Mouse (Mus musculus) thymus, adult 18-20 months (tissue): ENCODE results near the gene Slc9a6.

ENCODE experiments used
- DNase-seq, 2 experiments: peaks; one replicate each; pipeline ENCODE4 v3.0.0; 2022; ENCODE audit warnings: mixed read lengths in 2 of 2

The Slc9a6 gene

GRCm38 (mm10) chrX:56667296-56667695 is 57.7 kb downstream of the Slc9a6 start:
- DNase-seq: no peak

GRCm38 (mm10) chrX:56668051-56668450 is 58.5 kb downstream of the Slc9a6 start:
- DNase-seq: no peak

GRCm38 (mm10) chrX:56668501-56668900 is 58.9 kb downstream of the Slc9a6 start:
- no peak for DNase-seq

- no peak for DNase-seq
These were observed 66.0 kb downstream of the Slc9a6 start for GRCm38 (mm10) chrX:56675556-56675955.

- DNase-seq: no peak
These were observed 68.2 kb downstream of the Slc9a6 start for GRCm38 (mm10) chrX:56677736-56678135.

GRCm38 (mm10) chrX:56679066-56679465 is 69.5 kb downstream of the Slc9a6 start:
- no peak for DNase-seq

GRCm38 (mm10) chrX:56682156-56682720 is 72.7 kb downstream of the Slc9a6 start:
- DNase-seq: no peak

GRCm38 (mm10) chrX:56683521-56683920 is 74.0 kb downstream of the Slc9a6 start:
- no peak for DNase-seq

- no peak for DNase-seq
These were observed 83.0 kb downstream of the Slc9a6 start for GRCm38 (mm10) chrX:56692554-56692953.

GRCm38 (mm10) chrX:56694539-56694938 is 85.0 kb downstream of the Slc9a6 start:
- no peak for DNase-seq

GRCm38 (mm10) chrX:56697199-56697780 is 87.7 kb downstream of the Slc9a6 start:
- DNase-seq: no peak

- DNase-seq: no peak
These were observed 88.3 kb downstream of the Slc9a6 start for GRCm38 (mm10) chrX:56697886-56698285.

GRCm38 (mm10) chrX:56701261-56701660 is 91.7 kb downstream of the Slc9a6 start:
- DNase-seq: no peak

GRCm38 (mm10) chrX:56703965-56704562 is 94.5 kb downstream of the Slc9a6 start:
- no peak for DNase-seq

- no peak for DNase-seq
These were observed 99.2 kb downstream of the Slc9a6 start for GRCm38 (mm10) chrX:56708592-56709370.

- no peak for DNase-seq
These were observed 101.0 kb downstream of the Slc9a6 start for GRCm38 (mm10) chrX:56710522-56710921.

- no peak for DNase-seq
These were observed 103.1 kb downstream of the Slc9a6 start for GRCm38 (mm10) chrX:56712666-56713065.
